Mouse (Mus musculus): Measurements from ENCODE around the gene Rnf32. TPM values are rescaled to one million over a fixed set of nuclear protein-coding genes. Genes with fewer than 3 reads are reported as not detected.

Gene Rnf32
- polyA plus RNA-seq (2012; rRNA removed), result 20.0 and 20.7 TPM in 2 replicates

DNA sequence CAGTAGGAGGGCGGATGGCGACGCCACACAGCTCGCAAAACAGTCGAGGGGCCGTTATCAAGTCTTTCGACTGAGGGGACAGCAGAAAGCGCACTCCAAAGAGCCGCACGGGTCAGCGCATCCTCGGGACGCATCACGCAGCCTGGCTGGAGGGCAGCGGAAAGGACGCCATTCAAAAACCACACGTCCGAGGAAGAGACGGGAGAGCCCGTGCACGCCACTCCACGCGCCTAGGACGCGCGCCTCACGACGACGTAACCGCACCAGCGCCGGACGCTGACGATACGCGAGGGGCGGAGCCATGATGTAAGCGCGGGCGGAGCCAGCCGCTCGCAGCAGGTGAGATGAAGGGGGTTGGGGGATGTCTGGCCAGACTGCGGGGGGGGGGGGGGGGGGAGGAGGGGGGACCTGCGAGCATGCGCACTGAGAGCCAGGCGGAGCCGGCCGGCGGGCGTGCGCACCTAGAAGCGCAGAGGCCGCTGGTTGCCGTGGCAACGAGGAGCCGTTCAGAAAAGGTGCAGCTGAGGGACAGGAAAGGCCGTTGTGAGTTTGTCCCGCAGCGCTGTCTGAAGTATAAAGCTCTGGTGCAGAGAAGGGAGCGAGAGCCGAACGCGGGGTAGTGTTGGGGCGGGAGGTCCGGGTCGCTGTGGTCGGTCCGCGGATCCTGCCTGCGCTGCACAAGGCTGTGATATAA lies at the start of gene Rnf32:
Gene Rnf32 (plus strand): TSS at position 423 of the 694 bp plus-strand sequence.

Other genes with a start within 250 kb of the Rnf32 start
- gene Lmbr1, start 182.4 kb downstream of the Rnf32 start, polyA plus RNA-seq (2012; rRNA removed), result 12.0 and 12.5 TPM in 2 replicates
- gene Nom1, start 238.7 kb downstream of the Rnf32 start, polyA plus RNA-seq (2012; rRNA removed), result 15.8 and 17.1 TPM in 2 replicates